8 mouse cellular contexts compared by ENCODE assay signal in genomic region chr15:96642436-96643405, GRCm38 (mm10). TPM values are rescaled to one million over a fixed set of nuclear protein-coding genes. Genes with fewer than 3 reads are reported as not detected.
DNase-seq lines count a peak whose midpoint lies in the region; TF ChIP-seq lines count a peak whose summit lies in the region.

Slc38a1 (minus strand) TSS chr15:96642913.

- peak within 1 kb of the TSS; percentile 83 for H3K27ac ChIP-seq in ES-E14 (ENCODE audit: insufficient read depth, low read depth, low read length, poor library complexity, severe bottlenecking)
- peak within 1 kb of the TSS; percentile 93 for H3K27ac ChIP-seq in embryonic fibroblast, embryonic 13.5 days (ENCODE audit: insufficient read depth, low read length)

- intact Hi-C loops in heart, postnatal 14 days (cut with DNase I), result no loop called here

- in situ Hi-C loops in ES-E14 (cut with MboI; ENCODE audit: low sequenced_read_pairs in 2 of 2, unreplicated experiment in 2 of 2), result no loop called here

- no peaks in the 10 kb centered on the region; the same call in 1 of the 2 replicates for H3K36me3 ChIP-seq in ES-E14 (ENCODE audit: control insufficient read depth, insufficient read depth, low read length, poor library complexity, severe bottlenecking)

- peak; percentile 73 for TF ChIP-seq POLR2A in embryonic fibroblast, embryonic 13.5 days (IDR thresholded peaks at IDR 0.05; ENCODE audit: low read depth, low read length)

- peak within 1 kb of the TSS; percentile 79 to 95 for H3K4me3 ChIP-seq in ES-E14 (ENCODE audit: insufficient read depth in 1 of 2, low read depth in 1 of 2, low read length in 2 of 2, poor library complexity in 1 of 2, severe bottlenecking in 1 of 2)
- peak within 1 kb of the TSS; percentile 86 for H3K4me3 ChIP-seq in embryonic fibroblast, embryonic 13.5 days (ENCODE audit: insufficient read depth, low read length)

- H3K4me1 ChIP-seq in ES-E14 (ENCODE audit: control insufficient read depth in 2 of 2, insufficient read depth in 2 of 2, low read length in 2 of 2, poor library complexity in 1 of 2), result peaks cover 7 to 13% of the 10 kb centered on the region in 2 experiments
- no peaks in the 10 kb centered on the region for H3K4me1 ChIP-seq in embryonic fibroblast, embryonic 13.5 days (ENCODE audit: control insufficient read depth, insufficient read depth, low read length)

- DNase-seq in ES-E14 (ENCODE audit: low read depth, low spot score), result no peak
- peak; percentile 76 for DNase-seq in brain, adult 2 months (ENCODE audit: low read depth, low spot score)
- DNase-seq in heart, postnatal 14 days, result peak; percentile 45 to 57
- DNase-seq in layer of hippocampus, postnatal 25 days (ENCODE audit: extremely low spot score in 1 of 2, low spot score in 1 of 2), result peak; percentile 39 to 67
- DNase-seq in lung, postnatal 14 days, result peak; percentile 28
- DNase-seq in ovary, postnatal 36 days (ENCODE audit: low spot score), result peak; percentile 59
- DNase-seq in yolk sac, embryonic 10.5 days (ENCODE audit: low spot score), result peak; percentile 66

- H3K9ac ChIP-seq in ES-E14 (ENCODE audit: insufficient read depth, low read depth, low read length, poor library complexity, severe bottlenecking), result peak within 1 kb of the TSS; percentile 90

- H3K9me3 ChIP-seq in ES-E14 (ENCODE audit: control insufficient read depth, insufficient read depth, low read depth, low read length), result no peaks in the 10 kb centered on the region

- TF ChIP-seq CTCF in embryonic fibroblast, embryonic 13.5 days (IDR thresholded peaks at IDR 0.05; ENCODE audit: borderline replicate concordance, insufficient read depth, low read length), result no peak

TF ChIP-seq in ES-E14, 5 proteins besides CTCF, POLR2A, EP300 and RAD21:
- no peak for TF ChIP-seq ZC3H11A (IDR thresholded peaks at IDR 0.05; ENCODE audit: borderline replicate concordance, low read depth, low read length)
- TF ChIP-seq HCFC1 (IDR thresholded peaks at IDR 0.05; ENCODE audit: borderline replicate concordance, insufficient read depth, low read length), result no peak
- TF ChIP-seq CHD2 (IDR thresholded peaks at IDR 0.05; ENCODE audit: low read depth, low read length), result no peak
- no peak for TF ChIP-seq ZNF384 (IDR thresholded peaks at IDR 0.05; ENCODE audit: low read depth, low read length)
- no peak for TF ChIP-seq MAFK (IDR thresholded peaks at IDR 0.05; ENCODE audit: insufficient read depth, low read depth, low read length)

RNA-seq across cellular contexts. Expression of gene Slc38a1, which starts in this region (rescaled TPM):
- 95.6 and 99.8 TPM in 2 replicates for total RNA-seq in ES-E14 (2012; rRNA removed)
- polyA plus RNA-seq in embryonic fibroblast, embryonic 13.5 days (2011; ENCODE audit: insufficient read length, low read depth, missing spikeins), result 63.2 and 74.6 TPM in 2 replicates
- 10 to 100 TPM; 33.6 to 35.4 TPM for total RNA-seq in heart, postnatal 14 days (2021)
- 10 to 100 TPM; 72.8 to 78.3 TPM for total RNA-seq in layer of hippocampus, postnatal 25 days (2021)
